Mouse (Mus musculus): ENCODE results near the gene Anks3.

Anks3 gene

DNA sequence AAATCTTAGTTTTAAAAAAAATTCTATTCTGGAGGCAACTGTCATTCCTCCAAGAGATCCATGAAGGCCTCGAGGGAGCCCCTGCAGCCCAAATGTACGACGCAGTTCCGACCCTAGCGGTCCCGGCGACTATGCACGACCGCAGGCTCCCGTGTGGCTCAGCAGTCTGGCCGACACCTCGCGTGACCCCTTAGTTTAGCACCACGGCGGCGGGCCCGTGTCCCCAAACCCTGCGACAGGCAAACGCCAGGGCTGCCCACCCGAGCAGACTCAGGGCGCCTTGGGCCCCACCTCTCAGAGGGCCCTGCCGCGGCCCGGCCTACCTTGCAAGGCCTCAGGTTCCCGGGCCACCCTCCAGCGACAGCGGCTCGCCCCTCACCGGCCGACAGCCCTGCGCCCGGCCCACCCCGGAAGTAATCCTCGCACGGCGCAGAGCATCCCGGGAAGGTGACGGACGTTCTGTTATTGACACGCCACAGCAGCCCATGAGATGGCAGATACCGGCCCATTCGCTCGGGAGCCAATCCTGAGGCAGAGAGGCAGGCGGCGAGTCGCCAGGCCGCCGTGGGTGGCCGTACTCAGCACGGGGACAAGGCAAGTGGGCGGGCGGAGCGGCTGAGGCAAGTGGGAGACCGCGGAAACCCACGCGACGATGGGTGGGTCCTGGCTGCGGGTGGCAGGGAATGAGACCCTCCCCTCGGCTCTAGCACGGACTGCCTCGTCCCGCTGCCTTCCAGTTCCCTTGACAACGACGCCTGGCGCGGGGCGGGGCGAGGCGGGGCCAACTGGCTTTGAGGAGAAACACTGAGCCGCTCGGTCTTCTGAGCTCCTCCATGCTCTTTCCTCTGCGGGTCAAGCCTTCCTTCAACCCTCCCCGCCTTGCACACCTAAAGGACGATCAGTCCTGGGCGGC lies at the start of gene Anks3:
TSS of gene Anks3 (minus strand) at position 409 of the 913 bp plus-strand sequence.
- peak; percentile 99 for DNase-seq (ENCODE audit: inconsistent ontology term)

DNA sequence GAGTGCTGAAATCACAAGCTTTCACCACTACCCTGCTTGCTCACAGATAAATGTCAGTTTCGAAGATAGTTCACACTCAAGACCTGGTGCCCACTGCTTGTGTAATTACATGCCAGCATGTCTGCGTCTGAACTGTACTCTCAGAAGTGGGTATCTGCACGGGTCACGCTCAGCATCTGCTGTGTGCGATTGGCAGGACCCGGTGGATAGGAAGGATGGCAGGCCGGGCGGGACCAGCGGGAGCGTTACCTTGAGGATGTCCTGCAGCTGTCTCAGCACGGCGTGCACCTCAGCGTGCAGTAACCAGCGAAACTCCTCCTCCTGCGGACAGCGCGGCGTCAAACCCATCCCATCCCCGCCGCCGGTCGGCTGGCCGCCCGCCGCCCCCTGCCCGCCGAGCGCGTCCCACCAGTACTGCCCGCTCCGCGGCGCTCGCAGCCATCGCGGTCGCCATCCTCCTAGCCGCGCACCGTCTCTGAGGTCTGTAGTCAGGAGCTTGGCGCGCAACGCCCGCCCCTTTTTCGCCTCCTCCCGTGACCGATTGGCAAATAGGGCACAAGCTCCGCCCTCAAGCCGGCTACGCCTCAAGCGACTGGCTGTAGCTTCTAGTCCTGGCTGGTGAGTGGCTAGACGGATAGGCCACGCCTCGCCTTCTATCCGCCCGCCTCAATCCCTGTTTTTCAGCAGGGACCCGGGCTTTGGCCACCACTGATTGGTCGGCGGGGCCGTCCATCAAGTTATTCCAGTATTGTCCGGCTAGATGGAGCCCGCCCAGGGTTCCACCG lies 49.2 kb upstream of the Anks3 start, which contains the start of gene Rogdi:
TSS of gene Rogdi (minus strand) at position 500 of the 785 bp plus-strand sequence.
- DNase-seq (ENCODE audit: inconsistent ontology term), result peak; percentile 98

DNA sequence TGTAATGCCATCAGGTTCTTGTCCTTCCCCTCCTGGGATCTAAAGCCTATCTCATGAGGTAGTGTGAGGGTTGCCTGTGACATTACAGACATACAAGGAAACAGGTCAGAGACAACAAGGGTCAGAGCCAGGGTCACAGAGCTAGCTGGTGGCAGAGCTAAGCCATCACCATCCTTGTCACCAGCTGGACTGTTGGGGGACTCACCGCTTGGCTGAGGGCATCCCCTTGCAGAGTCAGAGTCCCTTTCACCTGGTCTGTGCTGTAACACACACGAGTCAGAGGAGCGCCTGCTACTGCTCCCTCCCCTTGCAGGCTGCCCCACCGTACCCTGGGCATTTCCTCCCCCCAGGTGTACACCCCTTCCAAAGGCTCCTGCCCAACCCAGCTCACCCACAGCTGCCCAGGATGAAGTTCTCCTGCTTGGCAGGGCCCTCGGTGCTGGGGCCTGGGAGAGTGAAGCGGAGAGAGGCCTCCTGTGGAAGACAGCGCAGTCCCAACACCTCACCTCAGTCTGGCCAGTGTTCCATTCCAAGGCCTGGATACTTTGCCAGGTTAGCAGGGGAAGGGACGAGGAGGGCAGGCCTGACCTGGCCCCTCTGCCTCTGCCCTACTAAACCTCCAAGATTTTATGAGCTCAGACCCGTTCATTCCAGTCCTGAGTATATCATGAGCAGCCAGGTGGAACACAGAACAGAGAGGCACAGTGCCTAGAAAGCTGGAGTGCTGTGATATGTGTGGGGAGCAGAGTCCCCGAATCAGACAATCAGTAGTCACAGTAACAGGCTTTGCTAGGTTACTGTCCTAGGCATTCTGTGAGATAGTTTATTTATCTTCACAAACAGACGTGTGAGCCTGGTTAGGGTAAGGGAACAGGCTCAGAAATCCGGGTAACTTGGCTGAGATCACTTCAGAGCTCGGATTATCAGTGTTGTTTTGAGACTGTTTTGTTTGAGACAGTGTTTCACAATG lies 48.3 kb upstream of the Anks3 start:
- DNase-seq (ENCODE audit: inconsistent ontology term), result no peak

DNA sequence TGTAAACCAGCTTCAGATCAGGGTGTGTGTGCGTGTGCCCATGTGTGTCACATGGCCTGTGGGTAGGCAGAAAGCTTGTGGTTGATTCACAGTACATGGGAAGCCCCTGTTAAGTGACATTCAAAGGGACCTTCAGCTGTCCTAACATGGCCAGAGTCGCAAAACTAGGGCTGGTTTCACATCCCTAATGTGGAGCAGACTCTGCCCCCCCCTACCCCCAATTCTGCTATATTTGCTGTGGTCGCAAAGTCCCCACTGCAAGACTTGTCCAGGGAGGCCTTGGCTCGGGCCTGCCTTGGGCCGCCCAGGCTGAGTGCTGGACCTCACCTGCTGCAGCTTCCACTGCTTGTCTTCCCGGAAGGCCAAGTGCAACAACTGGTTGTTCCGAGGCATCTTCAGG lies 47.3 kb upstream of the Anks3 start:
- DNase-seq (ENCODE audit: inconsistent ontology term), result no peak

DNA sequence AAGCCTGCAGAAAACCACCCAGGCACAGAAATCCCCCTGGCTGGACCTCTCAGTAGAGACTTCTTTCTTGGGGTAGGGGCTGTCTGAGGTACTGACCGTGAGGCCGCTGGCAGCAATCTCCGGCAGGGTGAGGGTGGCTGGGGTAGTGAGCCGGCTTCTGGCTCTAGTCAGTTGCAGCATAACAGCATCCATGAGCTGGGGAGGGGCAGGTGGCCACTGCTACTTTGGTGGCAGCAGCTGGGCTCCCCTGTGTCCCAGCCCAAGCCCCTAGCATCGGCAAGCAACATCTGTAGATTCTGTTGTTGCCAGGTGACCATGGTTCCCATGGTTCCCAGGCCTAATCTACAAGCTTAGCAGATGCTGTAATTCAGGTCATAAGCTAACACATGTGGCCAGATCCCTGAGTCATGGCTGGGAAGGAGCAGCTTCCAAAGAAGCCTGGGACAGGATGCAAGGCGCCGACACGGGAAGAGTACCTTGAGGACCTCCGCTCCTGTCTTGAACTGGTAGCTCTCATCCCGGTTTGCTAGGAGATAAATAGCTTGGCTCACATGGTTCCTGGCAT lies 46.4 kb upstream of the Anks3 start:
- no peak for DNase-seq (ENCODE audit: inconsistent ontology term)

DNA sequence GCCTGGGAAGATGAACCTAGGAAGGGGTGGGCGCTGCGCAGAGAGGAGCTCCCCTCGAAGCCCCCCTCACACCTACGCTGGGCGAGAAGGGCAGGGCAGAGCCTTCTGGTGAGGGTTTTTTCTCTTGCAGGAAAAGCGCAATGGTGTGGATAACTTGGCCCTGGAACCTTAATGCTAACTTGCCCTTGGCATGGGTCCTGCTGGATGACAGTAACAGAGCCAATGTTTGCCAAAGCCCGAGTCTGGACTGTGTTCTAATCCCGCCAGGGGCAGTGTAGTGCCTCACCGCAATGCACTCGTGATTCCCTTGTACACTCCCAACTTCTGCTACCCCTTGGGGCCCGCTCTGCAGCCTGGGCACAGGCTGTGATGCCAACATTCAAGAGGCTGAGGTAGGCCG lies 44.1 kb upstream of the Anks3 start:
- DNase-seq (ENCODE audit: inconsistent ontology term), result no peak

DNA sequence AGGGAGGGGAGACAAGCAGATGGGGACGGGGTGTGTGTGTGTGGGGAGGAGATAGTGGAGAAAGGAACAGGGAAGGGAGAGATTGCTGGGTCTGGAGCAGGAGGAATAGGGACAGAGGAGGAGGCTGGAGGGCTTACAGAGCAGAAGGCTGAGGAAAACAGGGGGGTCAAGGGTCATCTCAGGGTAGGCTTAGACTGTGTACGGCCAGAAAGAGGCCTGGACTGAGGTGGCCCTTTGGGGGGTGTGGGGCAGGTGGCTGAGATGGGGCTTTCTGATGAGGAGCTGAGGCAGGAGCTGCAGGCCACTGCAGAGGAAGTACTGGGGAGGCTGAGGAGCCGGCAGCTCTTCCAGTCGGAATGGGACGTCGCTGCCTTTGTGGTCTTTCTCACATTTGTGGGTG lies 43.5 kb upstream of the Anks3 start:
- no peak for DNase-seq (ENCODE audit: inconsistent ontology term)

DNA sequence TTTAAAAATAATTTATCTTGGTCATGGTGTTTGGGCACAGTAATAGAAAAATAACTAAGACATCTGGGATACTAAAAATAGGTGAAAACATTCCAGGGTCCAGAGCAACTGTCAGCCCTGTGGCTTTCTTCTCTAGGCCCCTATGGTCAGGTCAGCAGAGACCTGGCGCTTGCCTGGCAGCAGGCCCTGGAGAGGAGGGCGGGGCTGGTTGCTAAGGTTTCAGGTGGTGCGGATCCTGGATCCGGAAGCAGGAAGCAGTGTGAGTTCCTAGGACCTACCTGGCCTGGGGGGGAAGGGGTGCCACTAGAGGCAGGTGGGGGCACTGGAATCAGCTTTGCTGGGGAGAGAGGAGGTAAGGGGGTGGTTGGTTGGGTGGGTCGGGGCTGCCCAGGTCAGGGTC lies 43.1 kb upstream of the Anks3 start, which contains the start of gene Smim22:
TSS of gene Smim22 (plus strand) at position 222 of the 400 bp plus-strand sequence.
- no peak for DNase-seq (ENCODE audit: inconsistent ontology term)

DNA sequence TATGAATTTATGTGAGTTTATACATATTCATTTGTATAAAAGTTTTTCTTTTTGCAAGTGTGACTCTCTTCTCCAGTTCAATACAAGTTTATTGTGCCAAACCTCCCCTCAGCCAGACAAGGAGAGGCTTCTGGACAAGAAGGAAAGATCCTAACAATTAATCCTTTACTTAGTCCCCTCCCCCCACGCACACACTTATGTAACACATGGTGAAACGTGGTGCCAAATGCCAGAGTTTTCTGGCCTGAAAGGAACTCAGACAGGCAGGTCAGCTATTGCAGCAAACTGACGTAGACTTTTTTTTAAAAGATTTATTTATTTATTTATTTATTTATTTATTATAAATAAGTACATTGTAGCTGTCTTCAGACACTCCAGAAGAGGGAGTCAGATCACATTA lies 36.6 kb upstream of the Anks3 start:
- DNase-seq (ENCODE audit: inconsistent ontology term), result no peak

DNA sequence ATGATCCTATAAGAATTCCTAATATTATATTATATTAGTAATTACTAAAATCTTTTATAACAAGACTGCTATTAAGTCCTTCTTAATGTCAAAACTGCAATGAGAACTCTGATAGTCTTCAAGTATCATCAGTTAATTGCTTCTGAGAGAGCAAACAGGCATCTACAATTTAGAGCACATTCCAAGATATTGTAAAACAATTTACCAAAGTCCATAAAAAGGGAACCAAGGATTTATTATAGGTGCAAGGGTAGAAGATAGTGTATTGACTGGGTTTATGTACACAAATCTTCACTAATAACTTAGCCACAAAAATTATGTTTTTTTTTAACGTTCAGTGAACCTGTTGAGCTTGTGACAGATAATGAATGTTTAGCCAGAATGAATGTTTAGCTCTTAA lies 35.0 kb upstream of the Anks3 start:
- no peak for DNase-seq (ENCODE audit: inconsistent ontology term)

DNA sequence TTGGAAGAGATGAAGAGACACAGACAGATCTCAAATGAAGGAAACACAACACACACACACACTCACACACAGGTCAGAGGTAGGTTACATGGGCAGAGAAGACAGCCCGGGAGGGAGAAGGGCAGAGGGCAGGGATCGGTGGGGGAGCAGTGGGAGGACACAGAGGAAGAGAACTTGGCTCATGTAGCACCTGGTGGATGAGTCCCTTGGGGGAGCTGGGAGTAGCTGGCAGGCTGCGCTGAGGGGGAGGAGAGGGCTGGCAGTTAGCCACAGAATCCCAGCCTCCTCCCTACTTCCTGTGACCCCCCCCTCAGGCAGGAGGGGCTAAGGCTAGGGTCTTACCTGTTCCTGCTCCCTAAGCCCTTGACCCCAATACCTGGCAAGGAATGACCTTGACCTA lies 33.5 kb upstream of the Anks3 start, which contains the start of gene Sept12:
TSS of gene Sept12 (minus strand) at position 300 of the 400 bp plus-strand sequence.
- no peak for DNase-seq (ENCODE audit: inconsistent ontology term)

DNA sequence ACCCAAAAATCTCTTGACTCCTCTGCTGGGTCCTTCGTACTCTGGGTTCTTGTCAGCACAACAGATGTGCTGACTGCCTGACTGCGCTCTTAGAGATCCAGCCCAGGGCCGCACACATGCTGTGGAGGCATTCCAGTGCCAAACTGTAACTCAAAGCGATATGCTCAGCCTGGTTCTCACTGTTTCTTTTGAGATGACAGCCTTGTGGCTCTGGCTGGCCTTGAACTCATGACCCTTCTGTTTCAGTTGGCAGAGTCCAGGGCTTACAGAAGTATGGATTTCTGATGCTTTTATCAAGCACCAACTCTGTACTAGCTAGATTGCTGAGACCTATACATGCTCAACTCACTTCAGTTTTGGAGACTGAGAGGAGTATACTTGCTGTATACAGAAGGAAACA lies 29.3 kb upstream of the Anks3 start:
- no peak for DNase-seq (ENCODE audit: inconsistent ontology term)

DNA sequence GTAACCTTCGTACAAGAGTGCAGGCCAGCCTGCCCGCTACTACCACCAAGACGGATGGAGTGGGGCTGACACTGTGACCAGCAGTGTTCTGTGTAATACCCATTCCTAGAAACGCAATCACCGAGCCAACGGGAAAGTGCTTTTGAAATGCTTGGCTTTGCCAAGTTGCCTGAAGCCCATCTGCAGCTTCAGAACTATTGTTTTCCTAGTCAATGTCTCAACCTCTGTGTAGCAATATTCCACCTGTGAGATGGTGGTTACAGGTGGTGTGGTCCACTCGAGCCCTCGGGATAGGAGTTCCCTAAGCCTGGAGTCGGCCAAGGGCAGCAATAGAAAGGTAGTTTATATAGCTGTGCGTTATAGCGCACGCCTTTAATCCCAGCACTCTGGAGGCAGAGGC lies 20.7 kb upstream of the Anks3 start:
- DNase-seq (ENCODE audit: inconsistent ontology term), result no peak

DNA sequence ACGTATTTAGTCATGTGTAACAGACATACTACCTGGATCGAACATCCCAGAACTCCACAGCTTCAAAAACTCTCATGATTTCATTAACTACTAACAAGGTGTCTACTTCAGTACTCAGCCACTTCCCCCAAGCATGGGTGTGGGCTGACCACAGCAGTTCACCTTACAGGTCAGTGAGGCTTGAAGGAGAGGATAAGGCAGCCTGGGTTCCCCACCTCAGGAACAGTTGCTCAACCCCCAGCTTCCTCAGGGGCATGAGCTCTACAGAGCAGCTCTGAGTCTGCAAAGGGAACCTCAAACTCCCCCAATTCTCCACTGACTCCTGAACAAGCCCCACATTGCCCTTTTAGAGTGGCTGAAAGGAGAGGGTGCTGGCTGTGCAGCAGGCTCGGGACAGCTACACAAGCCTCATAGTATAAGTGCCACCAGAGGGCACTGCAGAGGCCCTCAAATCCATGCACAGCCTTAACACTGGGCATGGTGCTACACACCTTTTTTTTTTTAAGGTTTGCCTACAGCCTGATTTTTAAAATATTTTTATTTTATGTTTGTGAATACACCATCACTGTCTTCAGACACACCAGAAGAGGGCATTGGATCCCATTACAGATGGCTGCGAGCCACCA lies 15.9 kb upstream of the Anks3 start:
- DNase-seq (ENCODE audit: inconsistent ontology term), result no peak

DNA sequence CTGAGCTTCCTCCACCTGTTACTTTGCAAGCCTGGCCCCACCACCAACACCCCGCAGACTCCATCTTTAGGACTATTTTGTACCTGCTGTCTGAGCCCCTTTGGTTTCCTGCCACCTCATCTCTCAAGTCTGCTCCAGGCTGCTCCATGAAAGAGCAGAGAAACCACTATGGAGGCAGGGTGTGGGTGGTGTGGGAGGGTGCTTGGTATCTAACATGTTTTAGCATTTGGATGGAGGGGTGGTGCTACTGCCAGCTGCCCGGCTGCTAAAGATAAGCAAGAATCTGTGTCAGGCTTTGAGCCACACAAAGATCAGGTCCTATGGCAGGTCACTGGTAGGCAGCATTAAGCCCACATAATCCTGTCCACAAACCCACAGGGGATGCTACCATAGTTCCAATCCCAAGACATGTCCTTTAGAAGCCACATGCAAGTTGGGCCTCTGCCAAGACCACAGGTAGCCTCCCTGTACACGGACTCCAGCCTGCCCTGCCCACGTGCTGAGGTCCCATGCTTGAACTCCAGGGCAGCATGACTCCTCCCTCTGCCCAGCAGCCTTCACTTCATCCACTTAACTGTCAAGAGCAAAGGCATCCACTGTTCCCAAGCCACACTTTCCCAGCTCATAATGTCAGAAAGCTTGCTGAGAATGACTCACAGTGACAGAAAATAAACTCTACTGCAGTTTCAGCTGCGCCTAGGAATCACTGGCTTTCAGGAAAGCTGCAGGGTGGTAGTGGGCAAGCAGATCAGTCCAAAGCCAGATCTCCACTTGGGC lies 14.5 kb upstream of the Anks3 start:
- no peak for DNase-seq (ENCODE audit: inconsistent ontology term)

DNA sequence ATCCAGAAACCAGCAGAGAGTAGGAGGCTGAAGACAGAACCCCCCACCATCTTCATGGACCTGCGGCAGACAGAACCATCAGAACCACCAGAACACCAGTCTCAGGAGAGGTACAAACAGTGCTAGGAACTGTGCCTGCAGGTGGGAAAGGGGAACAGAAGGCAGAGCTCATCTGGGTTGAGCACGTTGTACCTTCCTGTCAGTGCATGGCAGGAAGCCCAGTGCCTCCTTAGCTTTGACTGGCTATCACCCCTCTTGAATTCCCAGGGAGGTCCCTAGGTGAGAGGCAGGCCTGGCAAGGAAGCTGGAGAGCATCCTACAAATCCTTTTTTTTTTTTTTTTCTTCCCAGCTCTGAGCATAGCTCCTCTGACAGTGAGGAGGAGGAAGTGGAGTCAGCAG lies 12.2 kb upstream of the Anks3 start:
- DNase-seq (ENCODE audit: inconsistent ontology term), result no peak

DNA sequence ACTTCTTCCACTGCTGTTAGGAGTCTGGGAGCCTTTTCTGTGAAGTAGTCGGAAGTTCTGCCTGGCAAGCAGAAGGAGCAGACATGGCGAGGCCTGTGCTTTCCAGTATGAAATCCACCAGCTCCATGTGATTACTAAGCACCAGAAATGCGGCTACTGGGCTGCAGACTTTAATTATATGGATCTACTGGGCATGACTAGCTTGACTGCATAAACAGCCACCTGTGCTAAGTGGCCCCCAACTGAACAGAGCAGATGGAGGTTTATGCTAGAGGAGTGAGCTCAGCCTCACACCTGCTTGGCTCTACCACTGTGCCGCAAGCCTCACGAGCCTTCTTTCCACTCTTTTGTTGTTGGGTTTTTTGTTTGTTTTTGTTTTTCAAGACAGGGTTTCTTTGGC lies 10.5 kb upstream of the Anks3 start:
- no peak for DNase-seq (ENCODE audit: inconsistent ontology term)

DNA sequence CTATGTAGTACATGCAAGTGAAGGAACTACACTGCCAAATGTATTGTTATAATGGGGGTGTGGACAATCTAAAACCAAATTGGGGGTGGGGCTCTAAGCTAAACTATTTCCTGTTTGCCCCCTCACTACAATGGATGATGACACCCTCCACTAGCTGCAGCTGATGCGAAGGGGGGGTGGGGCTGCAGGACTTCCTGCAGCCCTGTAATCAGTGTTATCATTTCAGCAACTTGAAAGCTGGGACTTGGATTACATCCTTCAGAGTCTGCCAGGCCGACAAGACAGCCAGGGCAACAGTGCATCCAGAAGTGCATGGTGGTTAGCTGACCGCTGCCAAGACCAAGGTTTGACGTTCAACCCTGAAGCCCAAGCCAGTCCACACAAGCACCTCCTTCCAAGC lies 7.6 kb upstream of the Anks3 start:
- no peak for DNase-seq (ENCODE audit: inconsistent ontology term)

DNA sequence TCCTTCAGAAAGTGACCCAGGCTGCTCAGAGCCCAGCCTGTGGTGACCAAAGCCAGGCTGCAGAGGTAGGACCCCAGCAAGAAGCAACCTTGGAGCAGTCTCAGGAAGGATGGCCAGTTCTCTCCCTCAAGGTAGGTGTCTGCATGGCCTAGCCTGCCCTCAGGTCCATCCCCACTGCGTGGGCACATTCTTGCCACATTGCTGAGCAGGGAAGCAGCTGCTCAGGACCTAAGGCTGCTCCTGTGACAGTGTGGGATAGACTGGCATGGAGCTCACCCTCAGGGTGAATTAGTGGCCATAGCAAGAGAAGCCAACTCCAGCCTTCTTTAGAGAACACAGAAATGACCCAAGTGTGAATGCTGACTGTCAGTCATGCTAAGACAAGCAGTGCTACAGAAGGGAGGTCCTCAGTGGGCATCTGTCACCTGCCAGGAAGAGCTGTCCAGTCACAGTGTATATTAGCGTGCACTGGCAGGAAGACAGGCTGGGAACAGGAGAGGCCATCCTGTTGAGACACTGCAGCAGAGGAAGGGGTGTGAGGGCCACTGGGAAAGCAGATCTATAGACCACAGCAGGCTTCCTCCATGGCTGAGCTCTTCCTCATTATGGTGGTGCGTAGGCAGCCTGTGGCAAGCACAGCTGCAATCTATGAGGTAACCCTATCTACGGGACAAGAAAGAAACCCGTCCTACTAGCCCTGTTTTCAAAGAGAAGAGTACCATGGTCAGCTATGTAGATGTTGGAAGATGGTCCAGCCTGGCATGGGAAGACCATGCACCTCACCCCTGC lies 5.2 kb upstream of the Anks3 start:
- DNase-seq (ENCODE audit: inconsistent ontology term), result no peak

Data from Muller cell, postnatal 12 days (primary cell).